In the genomic region with DNA sequence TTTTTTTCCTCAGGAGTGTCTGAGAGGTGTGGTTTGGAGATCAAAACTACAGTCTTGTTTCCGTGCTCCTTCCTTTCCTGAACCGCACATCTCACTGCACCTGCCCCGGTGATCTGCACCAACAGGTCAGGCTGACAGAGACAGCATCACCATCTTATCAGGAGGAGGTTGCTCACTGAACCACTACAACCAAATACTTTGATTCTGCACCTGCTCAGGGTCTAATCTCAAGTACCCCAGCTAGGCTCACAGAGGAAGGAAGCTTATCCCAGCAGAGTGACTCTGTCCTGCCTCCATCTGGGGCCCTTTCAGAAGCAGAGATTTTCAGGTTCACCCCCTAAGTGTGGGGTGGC, we compare ENCODE assay signal across 8 mouse cellular contexts. TPM values are rescaled to one million over a fixed set of nuclear protein-coding genes. Genes with fewer than 3 reads are reported as not detected.
DNase-seq lines count a peak whose midpoint lies in the region; ATAC-seq and TF ChIP-seq lines count a peak whose summit lies in the region.

No protein-coding gene starts in this region.

- peak overlapping the region; percentile 72 for H3K9ac ChIP-seq in heart, embryonic 14.5 days (ENCODE audit: low read length)
- H3K9ac ChIP-seq in hindbrain, postnatal 0 days (replicated peaks; ENCODE audit: low read length): peak overlapping the region; percentile 57; the same call in 1 of the 2 replicates
- peak overlapping the region; percentile 68; the same call in 1 of the 2 replicates for H3K9ac ChIP-seq in midbrain, embryonic 16.5 days (ENCODE audit: low read depth, low read length)

- DNase-seq in heart, postnatal 36 days: no peak
- peak; percentile 4 for DNase-seq in brain, embryonic 14.5 days (ENCODE audit: low read depth)
- DNase-seq in hindbrain, postnatal 0 days (ENCODE audit: low spot score): no peak
- no peak for DNase-seq in embryo, embryonic 9.5 days (ENCODE audit: extremely low spot score)
- no peak for DNase-seq in adrenal gland, postnatal 25 days
- DNase-seq in cerebellum, postnatal 14 days: no peak

- H3K27ac ChIP-seq in heart, embryonic 14.5 days (replicated peaks in 1 of 2; ENCODE audit: control insufficient read depth in 1 of 2, insufficient read depth in 1 of 2, low read depth in 2 of 2, low read length in 2 of 2): no peak overlapping the region
- H3K27ac ChIP-seq in hindbrain, postnatal 0 days: no peak overlapping the region
- no peak overlapping the region for H3K27ac ChIP-seq in midbrain, embryonic 16.5 days (ENCODE audit: low read length)

- no peak for TF ChIP-seq POLR2A in brain, embryonic 14.5 days (IDR thresholded peaks at IDR 0.05; ENCODE audit: borderline replicate concordance, extremely low read depth, insufficient read depth, insufficient read length, poor library complexity, severe bottlenecking)

- 8% methylated on average over 3 of the region's 3 CpGs for WGBS in heart, embryonic 14.5 days
- WGBS in hindbrain, postnatal 0 days: 13% methylated on average over 3 of the region's 3 CpGs
- WGBS in midbrain, embryonic 16.5 days: 8% methylated on average over 3 of the region's 3 CpGs

- no peak for ATAC-seq in heart, embryonic 14.5 days (ENCODE audit: insufficient number of reproducible peaks, insufficient read depth, low FRiP score, low read depth)
- ATAC-seq in hindbrain, postnatal 0 days: no peak
- no peak for ATAC-seq in midbrain, embryonic 16.5 days

- peak overlapping the region in 1 of 2 experiments; percentile 85; a peak in 2 of 4 replicates for H3K4me3 ChIP-seq in heart, embryonic 14.5 days (ENCODE audit: control insufficient read depth in 1 of 2, insufficient read depth in 1 of 2, low read depth in 1 of 2, low read length in 2 of 2)
- peak overlapping the region; percentile 67; the same call in 1 of the 2 replicates for H3K4me3 ChIP-seq in hindbrain, postnatal 0 days (ENCODE audit: low read length)
- peak overlapping the region; percentile 67 for H3K4me3 ChIP-seq in midbrain, embryonic 16.5 days (ENCODE audit: low read depth, low read length)

- H3K36me3 ChIP-seq in heart, embryonic 14.5 days (ENCODE audit: control insufficient read depth, insufficient read depth, low read length): no peaks in the 10 kb centered on the region
- H3K36me3 ChIP-seq in hindbrain, postnatal 0 days (ENCODE audit: insufficient read depth, low read length): no peaks in the 10 kb centered on the region
- no peaks in the 10 kb centered on the region for H3K36me3 ChIP-seq in midbrain, embryonic 16.5 days (ENCODE audit: control insufficient read depth, insufficient read depth, low read length)

- no peaks in the 10 kb centered on the region for H3K9me3 ChIP-seq in heart, embryonic 14.5 days (ENCODE audit: control insufficient read depth, low read length)
- no peaks in the 10 kb centered on the region for H3K9me3 ChIP-seq in hindbrain, postnatal 0 days (ENCODE audit: low read length)
- H3K9me3 ChIP-seq in midbrain, embryonic 16.5 days (replicated peaks; ENCODE audit: control insufficient read depth, low read length, poor library complexity, severe bottlenecking): no peaks in the 10 kb centered on the region

- H3K4me2 ChIP-seq in heart, embryonic 14.5 days (ENCODE audit: low read length): peak overlapping the region; percentile 99
- H3K4me2 ChIP-seq in hindbrain, postnatal 0 days (ENCODE audit: low read depth, low read length): peak overlapping the region; percentile 98
- H3K4me2 ChIP-seq in midbrain, embryonic 16.5 days (ENCODE audit: low read length): peak overlapping the region; percentile 99

- H3K4me1 ChIP-seq in heart, embryonic 14.5 days (ENCODE audit: control insufficient read depth in 2 of 2, insufficient read depth in 2 of 2, low read length in 2 of 2): peaks cover 5 to 10% of the 10 kb centered on the region in 2 experiments; a peak in 3 of 4 replicates
- no peaks in the 10 kb centered on the region; the same call in none of the 2 replicates for H3K4me1 ChIP-seq in hindbrain, postnatal 0 days (ENCODE audit: insufficient read depth, low read length)
- peaks cover 13% of the 10 kb centered on the region; the same call in 1 of the 2 replicates for H3K4me1 ChIP-seq in midbrain, embryonic 16.5 days (ENCODE audit: control insufficient read depth, insufficient read depth, low read length)

- H3K27me3 ChIP-seq in heart, embryonic 14.5 days (ENCODE audit: control insufficient read depth, insufficient read depth, low read length): no peaks in the 10 kb centered on the region
- H3K27me3 ChIP-seq in hindbrain, postnatal 0 days (ENCODE audit: insufficient read depth, low read length): no peaks in the 10 kb centered on the region
- H3K27me3 ChIP-seq in midbrain, embryonic 16.5 days (ENCODE audit: control insufficient read depth, insufficient read depth, low read depth, low read length): no peaks in the 10 kb centered on the region

- intact Hi-C loops in heart, postnatal 36 days (cut with DNase I): no loop called here

- no peak for TF ChIP-seq CTCF in brain, embryonic 14.5 days (IDR thresholded peaks at IDR 0.05; ENCODE audit: borderline replicate concordance, extremely low read depth, insufficient read depth, insufficient read length)
- no peak for TF ChIP-seq CTCF in hindbrain, postnatal 0 days (IDR thresholded peaks at IDR 0.05; ENCODE audit: low read depth)

RNA-seq across cellular contexts. Expression of a gene that starts 0.6 kb away (rescaled TPM):
- polyA plus RNA-seq in heart, embryonic 14.5 days (2014; fragmentation: Nextera tagmentation; extraction: Ambion mirVana): 20.1 and 21.2 TPM in 2 replicates
- total RNA-seq in heart, postnatal 36 days (2021): 10 to 100 TPM; 81.6 to 82.0 TPM
- 4.0 and 7.8 TPM in 2 replicates for polyA plus RNA-seq in brain, embryonic 14.5 days (2012; rRNA removed)
- total RNA-seq in hindbrain, postnatal 0 days (2014; rRNA removed): 9.8 and 14.0 TPM in 2 replicates
- polyA plus RNA-seq in hindbrain, postnatal 0 days (2015; fragmentation: Nextera tagmentation; extraction: Ambion mirVana): 8.7 and 9.2 TPM in 2 replicates
- polyA plus RNA-seq in midbrain, embryonic 16.5 days (2015; fragmentation: Nextera tagmentation; extraction: Ambion mirVana): 10.3 and 11.1 TPM in 2 replicates
- total RNA-seq in adrenal gland, postnatal 25 days (2021): 49.0 and 64.9 TPM in 2 replicates
